Mouse (Mus musculus) cerebellum, postnatal 36 days (tissue): ENCODE measurements around the gene Plxnd1.
A peak's percentile ranks its signal among the peaks of the same experiment; 100 is the strongest.

Experiments
- DNase-seq, 2 experiments: peaks; one replicate each; pipeline ENCODE4 v3.0.0; 2021 to 2022; ENCODE audit warnings: mixed read lengths in 2 of 2

The Plxnd1 gene

DNA sequence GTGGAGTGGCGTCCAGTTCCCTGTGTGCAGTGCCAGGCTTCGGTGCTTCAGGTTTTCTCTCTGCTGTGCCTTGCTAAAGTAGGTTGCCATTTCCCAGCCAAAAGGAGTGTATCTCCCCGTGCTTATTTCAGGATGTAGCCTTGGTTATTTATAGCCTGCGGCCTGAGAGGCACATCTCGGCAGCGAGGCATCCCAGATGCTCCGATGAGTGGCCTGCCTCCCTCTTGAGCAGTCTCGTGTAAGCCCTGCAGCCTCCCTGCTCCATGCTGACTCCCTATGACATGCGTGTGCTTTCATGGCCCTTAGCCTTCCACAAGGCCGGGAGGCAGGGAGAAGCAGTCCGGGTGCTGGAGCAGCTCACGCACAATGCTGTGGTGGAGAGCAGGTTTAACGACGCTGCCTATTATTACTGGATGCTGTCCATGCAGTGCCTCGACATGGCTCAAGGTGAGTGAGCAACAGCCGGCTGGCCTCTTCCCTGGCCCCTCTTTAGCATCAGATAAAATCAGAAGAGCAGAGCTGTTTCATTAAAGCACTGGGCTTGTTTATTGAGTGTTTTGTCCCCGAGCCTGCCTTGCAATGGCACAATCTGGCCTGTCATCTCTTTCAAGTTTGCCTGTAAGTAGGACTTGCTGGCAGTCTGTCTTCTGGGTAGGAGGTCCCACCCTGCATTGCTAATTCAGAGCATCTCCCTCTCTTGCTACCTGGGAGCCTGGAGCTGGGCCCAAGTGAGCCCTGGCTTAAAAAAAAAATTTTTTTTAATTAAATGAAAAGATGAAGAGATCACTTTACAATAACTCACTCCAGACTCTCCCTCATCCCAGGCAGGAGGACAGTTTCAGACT, 79.0 kb downstream of the Plxnd1 start:
- DNase-seq = peak; percentile 55 to 64

DNA sequence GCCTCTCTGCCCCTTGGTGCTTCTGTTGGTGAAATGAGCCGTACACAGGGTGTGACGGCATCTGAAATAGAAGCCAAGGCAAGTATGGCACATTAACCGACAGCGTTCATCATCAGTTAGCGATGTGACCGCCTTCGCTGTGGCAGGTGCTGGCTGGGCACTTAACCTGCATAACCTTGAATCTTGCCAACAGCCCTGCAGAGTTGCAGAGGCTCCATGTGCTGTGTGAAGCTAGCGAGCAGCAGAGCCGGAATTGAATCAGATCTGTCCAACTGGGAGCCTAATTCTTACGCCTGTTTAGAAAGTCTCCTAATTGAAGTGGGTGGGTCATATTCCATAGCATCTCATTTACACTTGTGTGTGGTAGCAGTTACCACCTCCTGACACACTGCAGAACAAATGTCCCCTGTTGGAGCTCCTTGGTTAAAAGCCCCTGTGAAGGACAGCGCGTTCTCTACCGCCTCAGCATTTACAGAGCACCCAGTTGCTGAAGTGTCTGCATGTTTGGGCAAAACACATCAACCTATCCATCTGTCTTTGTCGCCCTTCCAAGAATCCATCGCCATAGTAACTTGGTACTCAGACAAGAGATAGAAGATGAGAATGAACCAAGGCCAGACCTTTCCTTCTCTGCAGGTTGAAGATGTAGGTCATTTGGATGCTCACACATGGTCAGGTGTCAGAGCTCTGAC, 80.1 kb downstream of the Plxnd1 start:
- DNase-seq = peak; percentile 50 to 62

DNA sequence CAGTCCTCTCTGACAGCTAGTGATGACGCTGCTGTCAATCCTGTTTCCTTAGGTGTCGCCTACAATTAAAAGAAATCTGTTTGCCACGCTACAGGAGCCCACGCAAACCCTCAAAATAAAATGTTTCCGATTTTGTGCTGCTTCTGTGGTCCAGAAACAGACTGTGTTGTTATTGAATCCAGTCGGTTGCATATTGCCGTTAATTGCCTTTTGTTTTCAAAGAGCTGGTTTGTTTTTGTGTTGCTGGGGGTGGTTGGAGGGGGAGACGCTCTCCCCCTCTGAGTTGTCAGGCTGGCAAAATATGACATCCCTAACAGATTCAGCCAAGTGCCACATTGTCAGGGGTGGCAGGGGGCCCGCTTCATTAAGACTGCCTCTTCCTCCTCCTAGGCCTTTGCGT, 81.3 kb downstream of the Plxnd1 start:
- DNase-seq = no peak

DNA sequence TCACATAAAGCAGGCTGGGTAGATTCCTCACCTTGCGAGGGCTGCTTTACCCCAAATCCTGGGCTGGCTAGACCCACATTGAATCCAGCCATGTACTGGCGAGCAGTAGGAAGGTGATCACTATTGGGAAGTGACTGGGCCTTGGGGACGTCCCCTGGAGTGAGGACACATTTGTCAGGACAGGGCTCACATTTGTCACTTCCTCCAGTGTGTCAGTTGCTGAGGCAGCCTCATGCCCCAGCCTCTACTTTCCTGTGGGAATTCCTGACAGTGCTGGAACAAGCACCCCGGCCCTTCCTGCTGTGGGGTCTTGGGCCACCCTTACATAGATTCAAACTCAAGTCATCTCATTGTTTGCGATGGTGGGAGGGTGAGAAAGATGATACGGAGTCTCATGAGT, 83.0 kb downstream of the Plxnd1 start:
- DNase-seq = no peak

DNA sequence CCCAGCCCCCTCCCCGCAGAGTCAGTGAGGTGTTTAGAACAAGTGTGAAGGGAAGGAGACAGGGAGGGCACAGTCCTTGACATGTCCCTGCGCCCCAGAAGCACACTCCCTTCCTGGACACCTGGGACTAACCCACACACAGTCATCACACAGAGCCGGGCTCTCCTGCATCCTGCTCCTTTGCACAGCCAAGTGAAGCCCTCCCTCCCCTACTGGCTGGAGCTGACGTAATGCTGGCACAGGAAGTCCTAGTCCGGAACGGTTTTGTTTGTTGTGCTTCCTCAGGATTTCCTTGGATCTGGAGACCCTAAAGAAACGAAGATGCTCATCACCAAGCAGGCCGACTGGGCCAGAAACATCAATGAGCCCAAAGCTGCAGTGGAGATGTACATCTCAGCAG, 84.9 kb downstream of the Plxnd1 start:
- peak; percentile 38 to 41 for DNase-seq

- no peak for DNase-seq
Observed at GRCm38 (mm10) chr6:115909052-115909451, 85.8 kb downstream of the Plxnd1 start.

GRCm38 (mm10) chr6:115908421-115908982, 86.3 kb downstream of the Plxnd1 start:
- DNase-seq = no peak

DNA sequence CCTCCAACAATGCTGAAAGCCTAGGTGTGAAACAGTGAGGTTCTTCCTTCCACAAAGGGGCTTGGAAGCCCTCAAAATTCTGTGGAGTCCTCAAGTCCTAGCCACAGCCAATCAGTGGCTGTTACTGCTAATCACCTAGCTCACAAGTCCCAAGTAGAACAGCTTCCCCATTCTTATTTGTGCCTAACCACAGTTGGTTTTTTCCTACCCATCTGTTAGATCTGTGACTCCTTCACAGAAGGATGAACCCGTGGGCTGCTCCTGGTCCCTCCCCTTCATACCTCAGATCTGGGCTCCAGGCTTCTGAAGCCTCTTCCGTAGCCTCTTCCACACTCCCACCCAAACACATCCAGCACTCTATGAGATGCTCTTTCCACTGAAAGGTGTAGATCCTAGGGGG, 87.9 kb downstream of the Plxnd1 start:
- no peak for DNase-seq

- no peak for DNase-seq
Observed at GRCm38 (mm10) chr6:115906455-115906854, 88.3 kb downstream of the Plxnd1 start.

DNA sequence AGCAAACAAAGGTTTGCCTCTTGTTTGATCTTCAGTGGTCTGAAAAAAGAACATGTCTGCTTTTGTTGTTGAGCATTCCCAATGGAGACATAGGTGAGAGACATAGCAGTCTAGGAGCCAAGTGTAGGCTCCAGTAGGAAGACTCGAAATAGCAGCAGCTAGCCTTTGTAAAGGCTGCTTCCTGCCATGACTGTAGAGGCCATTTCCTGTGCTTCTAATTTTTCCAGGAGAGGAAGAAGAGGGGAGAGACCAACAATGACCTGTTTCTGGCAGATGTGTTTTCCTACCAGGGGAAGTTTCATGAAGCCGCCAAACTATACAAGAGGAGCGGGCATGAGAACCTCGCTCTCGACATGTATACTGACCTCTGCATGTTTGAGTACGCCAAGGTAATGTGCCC, 89.2 kb downstream of the Plxnd1 start:
- DNase-seq = no peak
